Mouse (Mus musculus) kidney, postnatal 0 days (tissue): ENCODE results near the gene Gm49510. TPM values are rescaled to one million over a fixed set of nuclear protein-coding genes. Genes with fewer than 3 reads are reported as not detected.
A peak's percentile ranks its signal among the peaks of the same experiment; 100 is the strongest.

Source experiments
- ATAC-seq: fragments of 200-750 bp; cut with Nextera tagmentation; replicated peaks from 2 replicates; pipeline ENCODE4 v1.8.0; 2017; ENCODE audit warnings: low read depth, moderate number of reproducible peaks, moderate TSS enrichment, moderate library complexity; ENCODE audit not compliant: low FRiP score
- DNase-seq: peaks from one replicate; pipeline ENCODE4 v3.0.0-alpha.2; 2016; ENCODE audit warnings: low spot score
- H3K27ac ChIP-seq: fragments of 300-500 bp; sonication (generic); 2 replicates; pipeline ENCODE4 v1.5.1; 2014; ENCODE audit warnings: mild to moderate bottlenecking
- H3K27me3 ChIP-seq: fragments of 300-500 bp; sonication (generic); 2 replicates; pipeline ENCODE4 v1.6.1; 2014; ENCODE audit warnings: low read length, mixed read lengths; ENCODE audit not compliant: insufficient read depth
- H3K36me3 ChIP-seq: fragments of 300-500 bp; sonication (generic); 2 replicates; pipeline ENCODE4 v1.6.1; 2014; ENCODE audit warnings: low read length, mixed read lengths; ENCODE audit not compliant: insufficient read depth
- H3K4me1 ChIP-seq: fragments of 300-500 bp; sonication (generic); replicated peaks from 2 replicates; pipeline ENCODE4 v1.6.1; 2014; ENCODE audit warnings: antibody characterized with exemption, low read length, mixed read lengths; ENCODE audit not compliant: insufficient read depth
- H3K4me2 ChIP-seq: fragments of 300-500 bp; sonication (generic); 2 replicates; pipeline ENCODE4 v1.6.1; 2014; ENCODE audit warnings: mild to moderate bottlenecking, low read length, moderate library complexity, mixed read lengths
- H3K4me3 ChIP-seq: fragments of 300-500 bp; sonication (generic); replicated peaks from 2 replicates; pipeline ENCODE4 v1.5.1; 2014; ENCODE audit warnings: low read depth, low read length
- H3K9ac ChIP-seq: fragments of 300-500 bp; sonication (generic); 2 replicates; pipeline ENCODE4 v1.6.1; 2014; ENCODE audit warnings: low read depth, low read length
- H3K9me3 ChIP-seq: fragments of 300-500 bp; sonication (generic); replicated peaks from 2 replicates; pipeline ENCODE4 v1.6.1; 2016; ENCODE audit warnings: low read length, inconsistent platforms, mixed read lengths
- CTCF ChIP-seq: IDR thresholded peaks from 2 replicates; pipeline ENCODE4 v1.5.1; 2016; ENCODE audit warnings: antibody characterized with exemption, low read depth, mild to moderate bottlenecking, moderate library complexity
- WGBS: fragments of 180-500 bp; shearing (Covaris S2); extraction: QIAGEN DNeasy Blood & Tissue Kit; methylation state at CpG from one replicate; pipeline ENCODE4 v1.1.7; 2014; 5-methylcytosine and 5-hydroxymethylcytosine counted together
- polyA plus RNA-seq: library from polyadenylated mRNA; unstranded; fragments of >200 nt; fragmentation: Nextera tagmentation; extraction: Ambion mirVana; gene quantifications from 2 replicates; pipeline ENCODE4 v1.2.1, GENCODE M21; 2015

The Gm49510 gene
- polyA plus RNA-seq, 1 experiment from 2014 or later = 0.30 TPM

- H3K9ac ChIP-seq = no peak overlapping the region
- WGBS = 91% methylated on average over 13 of the region's 13 CpGs
- H3K27me3 ChIP-seq = no peaks in the 10 kb centered on the region
- H3K4me2 ChIP-seq = no peak overlapping the region
- H3K4me3 ChIP-seq = no peak overlapping the region
- H3K4me1 ChIP-seq = 0 out of 2 replicates have a peak, but pooled peaks cover 9% of the 10 kb centered on the region
- ATAC-seq (no peak), DNase-seq (no peak)
- H3K27ac ChIP-seq = no peak overlapping the region
- H3K9me3 ChIP-seq = no peaks in the 10 kb centered on the region
- TF ChIP-seq CTCF = no peak
- peaks cover 36% of the 10 kb centered on the region for H3K36me3 ChIP-seq
These were observed 40.9 kb downstream of the Gm49510 start for GRCm38 (mm10) chr15:78940325-78940724.

- Histone ChIP-seq H3K27ac (no peak overlapping the region), H3K4me2 (peak overlapping the region; percentile 63), H3K4me1 (0 out of 2 replicates have a peak, but pooled peaks cover 4% of the 10 kb centered on the region), H3K4me3 (peak overlapping the region; percentile 19; the same call in 1 of the 2 replicates), H3K27me3 (no peaks in the 10 kb centered on the region), H3K36me3 (peaks cover 31% of the 10 kb centered on the region), H3K9ac (peak overlapping the region; percentile 45; the same call in 1 of the 2 replicates), H3K9me3 (no peaks in the 10 kb centered on the region)
- TF ChIP-seq CTCF = peak; percentile 86
- under 1% methylated on average over 9 of the region's 9 CpGs for WGBS
- ATAC-seq = peak; percentile 68
- peak; percentile 92 for DNase-seq
These were observed 43.2 kb downstream of the Gm49510 start for GRCm38 (mm10) chr15:78942663-78943062.

- Histone ChIP-seq H3K9ac (no peak overlapping the region), H3K27me3 (no peaks in the 10 kb centered on the region), H3K36me3 (0 out of 2 replicates have a peak, but pooled peaks cover 3% of the 10 kb centered on the region), H3K27ac (no peak overlapping the region), H3K4me2 (no peak overlapping the region), H3K4me1 (peaks cover 11% of the 10 kb centered on the region; the same call in 1 of the 2 replicates), H3K9me3 (no peaks in the 10 kb centered on the region), H3K4me3 (no peak overlapping the region)
- ATAC-seq (no peak), DNase-seq (peak; percentile 8)
- WGBS = 72% methylated on average over 7 of the region's 7 CpGs
- TF ChIP-seq CTCF = no peak
These were observed 46.8 kb downstream of the Gm49510 start for GRCm38 (mm10) chr15:78946232-78946631.

- no peaks in the 10 kb centered on the region for H3K9me3 ChIP-seq
- no peaks in the 10 kb centered on the region for H3K27me3 ChIP-seq
- no peak within 1 kb of the TSS for H3K27ac ChIP-seq
- peak within 1 kb of the TSS; percentile 47; the same call in 1 of the 2 replicates for H3K9ac ChIP-seq
- under 1% methylated on average over 24 of the region's 24 CpGs for WGBS
- no peak for TF ChIP-seq CTCF
- peak; percentile 97 for ATAC-seq
- H3K4me1 ChIP-seq = peaks cover 7% of the 10 kb centered on the region; the same call in 1 of the 2 replicates
- H3K4me3 ChIP-seq = peak within 1 kb of the TSS; percentile 28
- H3K4me2 ChIP-seq = peak within 1 kb of the TSS; percentile 76
- peak; percentile 99 for DNase-seq
- H3K36me3 ChIP-seq = no peaks in the 10 kb centered on the region
These were observed 48.2 kb downstream of the Gm49510 start, which contains the start of gene Triobp for GRCm38 (mm10) chr15:78947657-78948056. Triobp (plus strand) TSS chr15:78947724.

GRCm38 (mm10) chr15:78948152-78948725 is 48.8 kb downstream of the Gm49510 start:
- no peak overlapping the region for H3K27ac ChIP-seq
- H3K27me3 ChIP-seq = no peaks in the 10 kb centered on the region
- no peak for TF ChIP-seq CTCF
- peak overlapping the region; percentile 47; the same call in 1 of the 2 replicates for H3K9ac ChIP-seq
- H3K4me1 ChIP-seq = peaks cover 7% of the 10 kb centered on the region; the same call in 1 of the 2 replicates
- no peaks in the 10 kb centered on the region for H3K36me3 ChIP-seq
- H3K4me2 ChIP-seq = peak overlapping the region; percentile 76
- no peaks in the 10 kb centered on the region for H3K9me3 ChIP-seq
- ATAC-seq (no peak), DNase-seq (no peak)
- H3K4me3 ChIP-seq = peak overlapping the region; percentile 28
- 7% methylated on average over 11 of the region's 11 CpGs for WGBS

GRCm38 (mm10) chr15:78948883-78949282 is 49.4 kb downstream of the Gm49510 start:
- Histone ChIP-seq H3K4me2 (no peak overlapping the region), H3K36me3 (no peaks in the 10 kb centered on the region), H3K4me1 (peaks cover 7% of the 10 kb centered on the region; the same call in 1 of the 2 replicates), H3K9me3 (no peaks in the 10 kb centered on the region), H3K27me3 (no peaks in the 10 kb centered on the region), H3K4me3 (no peak overlapping the region), H3K27ac (no peak overlapping the region), H3K9ac (no peak overlapping the region)
- ATAC-seq = no peak
- DNase-seq = no peak
- no peak for TF ChIP-seq CTCF
- 99% methylated on average over 3 of the region's 3 CpGs for WGBS
